Mouse (Mus musculus) spleen, adult 2 months (tissue): ENCODE data around the gene Lyar. TPM values are rescaled to one million over a fixed set of nuclear protein-coding genes. Genes with fewer than 3 reads are reported as not detected.
A peak's percentile ranks its signal among the peaks of the same experiment; 100 is the strongest.

ENCODE experiments used
- DNase-seq, 2 experiments: peaks; one replicate each; pipeline versions ENCODE4 v3.0.0 to v3.0.0-alpha.2; 2012 to 2021; ENCODE audit warnings: low spot score in 2 of 2, low read depth in 1 of 2
- H3K27ac ChIP-seq: fragments of 200-500 bp; 2 replicates; pipeline ENCODE4 v1.5.1; 2012; ENCODE audit warnings: low read length, inconsistent platforms; ENCODE audit not compliant: insufficient read depth
- H3K27me3 ChIP-seq: fragments of 200-500 bp; 2 replicates; pipeline ENCODE4 v1.6.1; 2012; ENCODE audit warnings: mild to moderate bottlenecking, moderate library complexity, low read length, inconsistent platforms; ENCODE audit not compliant: control insufficient read depth, insufficient read depth
- H3K36me3 ChIP-seq: fragments of 200-500 bp; 2 replicates; pipeline ENCODE4 v1.6.1; 2012; ENCODE audit warnings: mild to moderate bottlenecking, low read length, inconsistent platforms; ENCODE audit not compliant: control insufficient read depth, insufficient read depth
- H3K4me1 ChIP-seq: fragments of 200-500 bp; 2 replicates; pipeline ENCODE4 v1.6.1; 2011; ENCODE audit warnings: inconsistent platforms; ENCODE audit not compliant: control insufficient read depth, insufficient read depth, insufficient read length
- H3K4me3 ChIP-seq: fragments of 200-500 bp; 2 replicates; pipeline ENCODE4 v1.5.1; 2011; ENCODE audit warnings: mild to moderate bottlenecking, inconsistent platforms; ENCODE audit not compliant: insufficient read depth, insufficient read length; ENCODE audit errors: extremely low read depth
- CTCF ChIP-seq: fragments of 200-500 bp; IDR thresholded peaks from 2 replicates; pipeline ENCODE4 v1.5.1; 2011; ENCODE audit warnings: mild to moderate bottlenecking, inconsistent platforms; ENCODE audit not compliant: insufficient read depth, insufficient read length, insufficient replicate concordance; ENCODE audit errors: extremely low read depth
- POLR2A ChIP-seq: fragments of 200-500 bp; IDR thresholded peaks from 2 replicates; pipeline ENCODE4 v1.6.1; 2011; ENCODE audit warnings: low read depth, low read length, inconsistent platforms
- WGBS: fragments of 180-500 bp; shearing (Covaris S2); methylation state at CpG from one replicate; pipeline ENCODE4 v1.1.7; 2018; 5-methylcytosine and 5-hydroxymethylcytosine counted together
- polyA plus RNA-seq: library from polyadenylated mRNA; depleted of rRNA; stranded (reverse); fragments of >200 nt; gene quantifications from 2 replicates; pipeline ENCODE4 v1.2.3, GENCODE M21; 2012

Lyar gene
- polyA plus RNA-seq, 1 experiment, result 3.1 TPM

GRCm38 (mm10) chr5:38211691-38212090 is 8.6 kb upstream of the Lyar start:
- H3K4me3 ChIP-seq, result no peak overlapping the region
- H3K27me3 ChIP-seq, result no peaks in the 10 kb centered on the region
- DNase-seq, result peak; percentile 59 to 67
- H3K4me1 ChIP-seq, result no peaks in the 10 kb centered on the region; the same call in 1 of the 2 replicates
- 39% methylated on average over 8 of the region's 8 CpGs for WGBS
- peaks cover 18% of the 10 kb centered on the region for H3K36me3 ChIP-seq
- no peak overlapping the region for H3K27ac ChIP-seq
- TF ChIP-seq POLR2A (no peak), CTCF (no peak)

- Histone ChIP-seq H3K4me3 (no peak overlapping the region), H3K27ac (no peak overlapping the region), H3K27me3 (no peaks in the 10 kb centered on the region), H3K4me1 (no peaks in the 10 kb centered on the region; the same call in 1 of the 2 replicates), H3K36me3 (peaks cover 18% of the 10 kb centered on the region)
- DNase-seq, result no peak
- TF ChIP-seq POLR2A (no peak), CTCF (no peak)
- WGBS, result 93% methylated on average over 6 of the region's 6 CpGs
These were observed 7.3 kb upstream of the Lyar start for GRCm38 (mm10) chr5:38213009-38213408.

- Histone ChIP-seq H3K4me1 (peaks cover 6% of the 10 kb centered on the region; the same call in 1 of the 2 replicates), H3K36me3 (peaks cover 4% of the 10 kb centered on the region; the same call in 1 of the 2 replicates)
- WGBS, result under 1% methylated on average over 35 of the region's 35 CpGs
These were observed 431 bp upstream of the Lyar start for GRCm38 (mm10) chr5:38219771-38220307.

GRCm38 (mm10) chr5:38235422-38235821 is 15.2 kb downstream of the Lyar start:
- peak; percentile 69; the same call in 1 of the 2 replicates for TF ChIP-seq CTCF
- TF ChIP-seq POLR2A, result no peak
- Histone ChIP-seq H3K27me3 (no peaks in the 10 kb centered on the region), H3K36me3 (peaks cover 12% of the 10 kb centered on the region), H3K4me1 (no peaks in the 10 kb centered on the region), H3K27ac (no peak overlapping the region), H3K4me3 (no peak overlapping the region)
- DNase-seq, result peak in 1 of 2 experiments; percentile 60
- 78% methylated on average over 4 of the region's 4 CpGs for WGBS

More at GRCm38 (mm10) chr5:38219771-38220307, 431 bp upstream of the Lyar start:
- no peak for DNase-seq
- peak overlapping the region; percentile 93 for H3K4me3 ChIP-seq
- H3K27ac ChIP-seq, result peak overlapping the region; percentile 70
- H3K27me3 ChIP-seq, result no peaks in the 10 kb centered on the region
- no peak for TF ChIP-seq CTCF

GRCm38 (mm10) chr5:38236627-38237026 is 16.4 kb downstream of the Lyar start:
- no peak for DNase-seq
- TF ChIP-seq POLR2A (no peak), CTCF (no peak)
- no peaks in the 10 kb centered on the region for H3K4me1 ChIP-seq
- no peak overlapping the region for H3K27ac ChIP-seq
- peaks cover 4% of the 10 kb centered on the region for H3K36me3 ChIP-seq
- H3K4me3 ChIP-seq, result no peak overlapping the region
- no peaks in the 10 kb centered on the region for H3K27me3 ChIP-seq
- 85% methylated on average over 2 of the region's 2 CpGs for WGBS

GRCm38 (mm10) chr5:38240727-38241472 is 20.6 kb downstream of the Lyar start:
- no peak for DNase-seq
- Histone ChIP-seq H3K36me3 (no peaks in the 10 kb centered on the region), H3K27me3 (no peaks in the 10 kb centered on the region), H3K4me3 (no peak overlapping the region), H3K4me1 (no peaks in the 10 kb centered on the region), H3K27ac (no peak overlapping the region)
- WGBS, result 77% methylated on average over 5 of the region's 5 CpGs
- no peak for TF ChIP-seq CTCF
- no peak for TF ChIP-seq POLR2A

GRCm38 (mm10) chr5:38241473-38241834 is 21.2 kb downstream of the Lyar start:
- no peak overlapping the region for H3K27ac ChIP-seq
- H3K27me3 ChIP-seq, result no peaks in the 10 kb centered on the region
- no peak for DNase-seq
- 92% methylated on average over 3 of the region's 3 CpGs for WGBS
- no peaks in the 10 kb centered on the region for H3K4me1 ChIP-seq
- H3K4me3 ChIP-seq, result no peak overlapping the region
- TF ChIP-seq CTCF, result no peak
- no peak for TF ChIP-seq POLR2A
- H3K36me3 ChIP-seq, result no peaks in the 10 kb centered on the region
